Mouse (Mus musculus): ENCODE results near the gene Hic2.
"Not testable (repeated sequence)": the region's sequence is repeated elsewhere in the genome, so short reads cannot be mapped to it uniquely, and the experiment has no call there.

Gene Hic2

GRCm38 (mm10) chr16:17232794-17233701 lies at the start of gene Hic2:
Gene Hic2, plus strand, starts transcription at chr16:17233572.
- peak; percentile 98 for DNase-seq (ENCODE audit: low read depth, low spot score)

GRCm38 (mm10) chr16:17185475-17185874 lies 47.9 kb upstream of the Hic2 start:
- peak; percentile 51 for DNase-seq (ENCODE audit: low read depth, low spot score)

- DNase-seq (ENCODE audit: low read depth, low spot score): no peak
These were observed 39.5 kb upstream of the Hic2 start for GRCm38 (mm10) chr16:17193823-17194222.

DNA sequence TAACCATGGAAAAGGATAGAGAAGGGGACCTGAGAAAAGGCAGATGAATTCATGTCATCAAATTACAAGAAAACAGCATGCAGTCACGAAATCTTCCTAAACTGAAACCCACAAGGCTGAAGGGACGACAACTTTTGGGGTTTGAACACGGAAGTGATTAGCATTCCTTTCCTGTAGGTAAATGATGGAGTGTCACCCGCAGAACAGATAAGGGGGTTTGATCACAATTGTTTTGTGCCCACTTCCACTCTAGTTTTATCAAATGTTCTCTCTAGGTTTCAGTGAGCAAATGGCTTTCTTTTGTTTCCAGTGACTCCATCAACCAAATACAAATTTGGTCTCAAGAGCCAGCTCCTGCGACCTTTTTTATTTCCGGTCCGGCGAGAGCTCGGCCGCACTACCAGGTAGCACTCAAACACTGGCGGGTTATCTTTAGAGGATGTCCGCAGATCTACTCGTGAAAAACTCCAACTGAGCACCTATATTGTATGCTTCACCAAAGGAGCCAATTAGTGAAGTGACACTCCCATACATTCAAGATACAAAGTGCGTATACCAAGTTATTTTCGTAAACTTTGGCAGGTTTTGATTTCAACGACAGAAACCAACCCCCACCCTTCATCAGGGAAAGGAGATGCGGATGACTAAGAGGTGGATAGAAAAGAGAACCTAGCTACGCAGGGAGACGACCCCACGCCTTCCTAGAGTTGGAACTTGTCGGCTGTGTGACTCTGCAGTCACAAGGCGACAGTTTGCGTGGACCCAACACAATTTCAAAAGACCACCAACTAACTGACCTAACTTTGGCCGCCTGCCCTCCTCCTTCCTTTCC lies 33.0 kb upstream of the Hic2 start:
- peak; percentile 36 for DNase-seq (ENCODE audit: low read depth, low spot score)

- peak; percentile 94 for DNase-seq (ENCODE audit: low read depth, low spot score)
These were observed 32.2 kb upstream of the Hic2 start for GRCm38 (mm10) chr16:17200953-17201707.

DNA sequence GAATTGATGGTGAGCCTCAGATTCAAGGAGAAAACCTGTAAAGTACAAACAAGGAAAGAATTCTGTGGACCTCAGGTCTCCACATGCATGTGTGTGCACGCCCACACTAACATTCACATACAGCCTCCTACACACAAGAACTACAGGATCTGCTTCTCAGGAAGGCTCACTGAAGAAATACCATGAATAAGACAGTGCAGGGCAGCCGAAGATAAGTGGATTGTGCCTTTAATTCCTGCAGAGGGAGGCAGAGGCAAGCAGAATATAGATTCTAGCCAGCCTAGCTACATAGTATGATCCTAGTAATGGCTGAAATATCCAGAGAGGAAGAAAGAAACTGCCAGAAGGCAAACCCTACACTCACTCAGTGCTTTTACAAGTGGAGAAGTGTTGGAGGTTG lies 31.4 kb upstream of the Hic2 start:
- peak; percentile 41 for DNase-seq (ENCODE audit: low read depth, low spot score)

DNA sequence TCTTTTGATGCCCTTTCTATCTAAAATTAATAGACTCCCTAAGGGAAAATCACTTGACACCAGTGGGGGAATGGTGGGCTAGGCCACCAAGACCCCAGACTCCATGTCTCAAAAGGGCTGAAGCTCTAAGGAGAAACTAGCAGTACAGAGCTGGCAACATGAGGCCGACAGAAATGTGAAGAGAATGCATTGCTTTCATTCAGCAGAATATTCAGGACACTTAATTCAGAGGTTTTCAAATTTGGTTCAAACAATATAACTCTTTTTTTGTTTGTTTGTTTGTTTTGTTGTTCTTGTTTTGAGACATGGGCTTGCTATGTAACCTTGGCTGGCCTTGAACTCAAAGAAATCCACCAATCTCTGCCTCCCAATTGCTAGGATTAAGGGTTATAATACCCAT lies 30.8 kb upstream of the Hic2 start, which contains the start of gene Ube2l3:
TSS of gene Ube2l3 (minus strand) at position 101 of the 400 bp plus-strand sequence.
- DNase-seq (ENCODE audit: low read depth, low spot score): no peak

DNA sequence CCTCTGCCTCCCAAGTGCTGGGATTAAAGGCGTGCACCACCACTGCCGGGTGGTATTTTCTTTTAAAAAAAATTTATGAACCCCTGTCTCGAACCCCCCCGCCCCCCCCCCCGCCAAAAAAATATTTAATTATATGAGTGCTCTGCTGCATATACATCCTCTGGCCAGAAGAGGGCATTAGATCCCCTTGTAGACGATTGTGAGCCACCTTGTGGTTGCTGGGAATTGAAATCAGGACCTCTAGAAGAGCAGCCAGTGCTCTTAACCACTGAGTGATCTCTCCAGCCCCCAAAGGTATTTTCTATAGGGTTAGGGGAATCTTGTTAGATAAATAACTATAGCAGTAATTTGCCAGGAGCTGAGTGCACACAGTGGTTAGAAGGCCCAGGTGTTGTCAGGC lies 28.4 kb upstream of the Hic2 start:
- DNase-seq (ENCODE audit: low read depth, low spot score): peak; percentile 69

DNA sequence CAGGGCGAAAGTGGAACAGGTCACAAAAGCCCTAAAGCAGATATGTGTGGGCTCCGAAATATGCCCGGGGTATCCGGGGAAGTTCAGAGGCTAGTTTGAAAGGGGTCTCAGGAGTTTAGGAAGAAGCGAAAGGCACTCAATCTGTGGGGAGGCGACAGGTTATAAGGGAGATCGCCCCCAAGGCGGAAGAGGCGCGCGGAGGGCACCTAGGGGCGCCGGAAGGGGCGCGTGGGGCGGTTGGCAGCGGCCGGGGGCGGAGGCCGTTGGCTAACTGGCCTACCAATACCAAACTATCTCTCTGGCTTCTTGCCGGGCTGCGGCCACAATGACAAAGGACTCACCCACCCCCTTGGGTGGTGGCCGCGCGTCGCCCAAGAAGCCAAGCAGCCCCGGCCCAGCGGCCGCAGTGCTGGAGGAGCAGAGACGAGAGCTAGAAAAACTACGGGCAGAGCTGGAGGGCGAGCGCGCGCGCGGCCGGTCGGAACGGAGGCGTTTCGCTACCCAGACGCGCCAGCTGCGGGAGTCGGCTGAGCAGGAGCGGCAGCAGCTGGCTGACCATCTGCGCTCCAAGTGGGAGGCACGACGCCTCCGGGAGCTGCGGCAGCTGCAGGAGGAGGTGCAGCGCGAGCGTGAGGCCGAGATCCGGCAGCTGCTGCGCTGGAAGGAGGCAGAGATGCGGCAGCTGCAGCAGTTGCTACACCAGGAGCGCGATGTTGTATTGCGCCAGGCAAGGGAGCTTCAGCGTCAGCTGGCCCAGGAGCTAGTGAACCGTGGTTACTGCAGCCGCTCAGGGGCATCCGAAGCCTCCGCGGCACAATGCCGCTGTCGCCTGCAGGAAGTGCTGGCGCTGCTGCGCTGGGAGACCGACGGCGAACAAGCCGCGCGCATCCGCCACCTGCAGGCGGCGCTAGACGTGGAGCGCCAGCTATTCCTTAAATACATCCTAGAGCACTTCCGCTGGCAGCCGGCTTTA lies 24.7 kb upstream of the Hic2 start, which contains the start of gene Rimbp3:
TSS of gene Rimbp3 (plus strand) at position 215 of the 973 bp plus-strand sequence.
- DNase-seq (ENCODE audit: low read depth, low spot score): peak; percentile 94

- DNase-seq (ENCODE audit: low read depth, low spot score): no peak
These were observed 23.9 kb upstream of the Hic2 start for GRCm38 (mm10) chr16:17209404-17209960.

- DNase-seq (ENCODE audit: low read depth, low spot score): peak; percentile 94
These were observed 23.2 kb upstream of the Hic2 start for GRCm38 (mm10) chr16:17209981-17210838.

DNA sequence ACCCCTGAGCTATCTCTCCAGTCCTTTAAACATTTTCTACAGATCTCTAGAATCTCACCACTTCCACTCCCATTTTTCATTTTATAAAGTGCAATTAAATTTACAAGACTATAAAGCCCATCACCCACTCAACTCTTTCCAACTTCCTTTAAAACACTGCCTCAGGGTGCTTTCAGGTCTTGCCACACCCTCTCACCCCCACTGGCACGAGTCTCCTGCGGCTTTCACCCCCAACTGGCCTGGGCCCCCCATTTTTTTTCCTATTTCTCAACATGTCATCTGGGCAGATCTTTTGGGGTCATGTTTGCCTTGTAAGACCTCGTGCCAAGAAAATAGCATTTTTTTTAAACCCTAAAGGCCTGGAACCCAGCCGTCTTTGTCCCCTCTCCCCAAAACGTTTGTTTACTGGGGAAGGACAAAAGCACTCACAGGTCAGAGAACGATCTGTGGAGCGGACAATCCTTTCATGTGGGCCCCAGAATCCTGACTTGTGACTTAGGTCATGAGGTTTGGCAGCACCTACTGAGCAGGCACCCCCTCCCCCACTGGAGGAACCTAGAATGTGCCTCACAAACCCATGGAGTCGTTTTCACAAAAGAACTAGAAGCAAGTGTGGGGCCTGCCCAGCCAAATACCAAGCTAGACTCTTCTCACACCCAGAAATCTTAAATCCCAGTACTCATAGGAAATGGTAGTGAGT lies 16.3 kb upstream of the Hic2 start:
- peak; percentile 68 for DNase-seq (ENCODE audit: low read depth, low spot score)

DNA sequence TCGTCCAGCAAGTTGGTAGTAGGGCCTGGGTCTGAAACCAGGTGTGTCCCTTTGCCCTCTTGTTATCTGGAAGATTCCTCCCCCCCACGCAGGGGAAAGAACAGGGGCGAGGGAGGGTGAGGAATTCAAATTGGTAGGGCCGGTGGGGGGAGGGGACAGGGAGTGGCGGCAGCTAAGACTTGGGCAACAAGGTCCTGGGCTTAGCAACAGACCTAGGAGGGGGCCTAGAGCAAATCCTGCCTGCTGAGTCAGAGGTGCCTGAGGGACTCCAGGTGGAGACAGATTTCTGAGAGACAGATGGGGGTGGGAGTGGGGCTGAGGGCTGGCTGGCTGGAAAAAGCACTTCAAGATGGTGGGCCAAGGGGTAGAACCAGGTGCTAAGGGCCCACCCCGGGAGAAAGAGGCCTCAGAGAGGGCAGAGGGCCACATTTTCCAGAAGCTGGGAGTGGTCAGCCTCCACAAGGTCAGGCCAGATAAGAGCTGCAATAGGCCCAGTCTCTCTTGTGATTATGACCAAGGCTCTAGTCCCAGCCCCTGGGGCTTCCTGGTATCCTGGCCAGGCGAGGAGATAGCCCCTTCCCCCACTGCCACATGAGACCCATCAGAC lies 13.1 kb upstream of the Hic2 start:
- peak; percentile 98 for DNase-seq (ENCODE audit: low read depth, low spot score)

- peak; percentile 90 for DNase-seq (ENCODE audit: low read depth, low spot score)
These were observed 11.2 kb upstream of the Hic2 start for GRCm38 (mm10) chr16:17222197-17222596.

- DNase-seq (ENCODE audit: low read depth, low spot score): no peak
These were observed 7.8 kb upstream of the Hic2 start for GRCm38 (mm10) chr16:17225584-17225983.

DNA sequence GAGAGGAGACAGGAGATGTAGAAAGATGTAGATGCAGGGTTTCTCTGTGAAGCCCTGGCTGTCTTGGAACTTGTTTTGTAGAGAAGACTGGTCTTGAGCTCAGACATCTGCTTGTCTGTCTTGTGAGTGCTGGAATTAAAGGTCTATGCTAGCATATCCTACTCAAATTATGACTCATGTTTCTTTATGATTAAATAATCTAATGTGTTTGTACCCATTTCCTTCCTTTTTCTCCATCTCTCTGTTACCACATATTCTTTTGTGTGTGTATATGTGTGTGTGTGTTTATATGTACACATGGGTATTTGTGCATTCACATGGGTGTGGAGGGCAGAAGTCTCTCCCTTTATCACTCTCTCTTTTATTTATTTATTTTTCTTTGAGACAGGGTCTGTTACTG lies 6.9 kb upstream of the Hic2 start:
- DNase-seq (ENCODE audit: low read depth, low spot score): no peak

DNA sequence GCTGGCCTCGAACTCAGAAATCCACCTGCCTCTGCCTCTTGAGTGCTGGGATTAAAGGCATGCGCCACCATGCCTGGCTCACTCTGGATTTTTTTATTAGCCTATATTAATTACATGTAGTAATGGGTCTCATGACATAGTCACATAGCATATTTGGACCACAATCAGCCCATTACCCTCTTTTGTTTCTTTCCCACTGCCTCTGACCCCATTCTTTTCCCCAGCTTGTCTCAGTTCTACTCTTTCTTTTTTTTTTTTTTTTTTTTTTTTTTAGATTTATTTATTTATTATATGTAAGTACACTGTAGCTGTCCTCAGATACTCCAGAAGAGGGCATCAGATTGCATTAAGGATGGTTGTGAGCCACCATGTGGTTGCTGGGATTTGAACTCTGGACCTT lies 1.8 kb upstream of the Hic2 start:
- DNase-seq (ENCODE audit: low read depth, low spot score): not testable (repeated sequence)
